Comparison of ENCODE assay signal across 22 mouse cellular contexts in genomic region chr8:46448606-46449005, GRCm38 (mm10). TPM values are rescaled to one million over a fixed set of nuclear protein-coding genes. Genes with fewer than 3 reads are reported as not detected.
DNase-seq lines count a peak whose midpoint lies in the region; ATAC-seq and TF ChIP-seq lines count a peak whose summit lies in the region.
"Had no signal": no experiment of that assay in that cellular context is flagged by ENCODE, and none has a peak within 500 bp of the region (broad histone marks: within the 10 kb centered on the region; RNA-seq: fewer than 3 reads in every experiment).

No protein-coding gene starts in this region.

- no peak overlapping the region for H3K4me3 ChIP-seq in kidney, embryonic 16.5 days (ENCODE audit: low read length)
- no peak overlapping the region for H3K4me3 ChIP-seq in liver, adult 2 months (ENCODE audit: insufficient read depth, low read depth, low read length)
- H3K4me3 ChIP-seq in liver, embryonic 12.5 days: no peak overlapping the region
- no peak overlapping the region for H3K4me3 ChIP-seq in small intestine, adult 2 months (ENCODE audit: low read depth, low read length)
- H3K4me3 ChIP-seq: embryonic facial prominence, embryonic 15.5 days; erythroblast, embryonic 14.5 days; forebrain, embryonic 10.5 days; heart, embryonic 10.5 days; hindbrain, embryonic 12.5 days had no signal

- H3K27ac ChIP-seq in kidney, embryonic 16.5 days (ENCODE audit: low read length): no peak overlapping the region
- peak overlapping the region; percentile 96 for H3K27ac ChIP-seq in liver, adult 2 months (replicated peaks; ENCODE audit: insufficient read depth, low read depth, low read length)
- H3K27ac ChIP-seq in liver, embryonic 12.5 days: no peak overlapping the region
- H3K27ac ChIP-seq in small intestine, adult 2 months (ENCODE audit: insufficient read depth, low read depth, low read length): peak overlapping the region; percentile 76
- H3K27ac ChIP-seq: embryonic facial prominence, embryonic 15.5 days; forebrain, embryonic 10.5 days; heart, embryonic 10.5 days; hindbrain, embryonic 12.5 days had no signal

- 82% methylated on average over 5 of the region's 5 CpGs for WGBS in kidney, embryonic 16.5 days
- WGBS in liver, adult 2 months: 15% methylated on average over 5 of the region's 5 CpGs
- 58% methylated on average over 5 of the region's 5 CpGs for WGBS in liver, embryonic 12.5 days (ENCODE audit: insufficient replicate concordance)
- WGBS in small intestine, adult 2 months: 57% methylated on average over 5 of the region's 5 CpGs

- TF ChIP-seq CTCF in liver, adult 2 months (IDR thresholded peaks at IDR 0.05; ENCODE audit: low read depth, low read length): no peak
- no peak for TF ChIP-seq CTCF in small intestine, adult 2 months (IDR thresholded peaks at IDR 0.05; ENCODE audit: extremely low read depth, insufficient read length, insufficient replicate concordance, low read depth, low read length)

- peaks cover 9% of the 10 kb centered on the region for H3K4me1 ChIP-seq in kidney, embryonic 16.5 days (ENCODE audit: insufficient read depth, low read length)
- H3K4me1 ChIP-seq in liver, adult 2 months (ENCODE audit: control insufficient read depth, insufficient read depth, low read length): peaks cover 25% of the 10 kb centered on the region
- H3K4me1 ChIP-seq in liver, embryonic 12.5 days: peaks cover 17% of the 10 kb centered on the region
- peaks cover 32% of the 10 kb centered on the region for H3K4me1 ChIP-seq in small intestine, adult 2 months (ENCODE audit: control insufficient read depth, insufficient read depth, insufficient read length, low read length)
- H3K4me1 ChIP-seq: embryonic facial prominence, embryonic 15.5 days; hindbrain, embryonic 12.5 days had no signal

- peaks cover under 1% of the 10 kb centered on the region; the same call in 1 of the 2 replicates for H3K9me3 ChIP-seq in kidney, embryonic 16.5 days (ENCODE audit: low read length)
- H3K9me3 ChIP-seq in liver, embryonic 12.5 days (replicated peaks): no peaks in the 10 kb centered on the region
- H3K9me3 ChIP-seq: embryonic facial prominence, embryonic 15.5 days; forebrain, embryonic 10.5 days; heart, embryonic 10.5 days; hindbrain, embryonic 12.5 days had no signal

- H3K36me3 ChIP-seq in kidney, embryonic 16.5 days (ENCODE audit: insufficient read depth, low read length): no peaks in the 10 kb centered on the region
- H3K36me3 ChIP-seq in liver, adult 2 months (ENCODE audit: control insufficient read depth, insufficient read depth, low read length): no peaks in the 10 kb centered on the region
- no peaks in the 10 kb centered on the region for H3K36me3 ChIP-seq in liver, embryonic 12.5 days
- H3K36me3 ChIP-seq in small intestine, adult 2 months (ENCODE audit: control insufficient read depth, insufficient read depth, low read length): no peaks in the 10 kb centered on the region
- H3K36me3 ChIP-seq: embryonic facial prominence, embryonic 15.5 days; forebrain, embryonic 10.5 days; heart, embryonic 10.5 days; hindbrain, embryonic 12.5 days had no signal

- no peaks in the 10 kb centered on the region for H3K27me3 ChIP-seq in kidney, embryonic 16.5 days (ENCODE audit: insufficient read depth, low read length)
- H3K27me3 ChIP-seq in liver, adult 2 months (ENCODE audit: control insufficient read depth, insufficient read depth, low read length): no peaks in the 10 kb centered on the region
- no peaks in the 10 kb centered on the region for H3K27me3 ChIP-seq in liver, embryonic 12.5 days (replicated peaks)
- no peaks in the 10 kb centered on the region for H3K27me3 ChIP-seq in small intestine, adult 2 months (ENCODE audit: control insufficient read depth, insufficient read depth, low read length)
- H3K27me3 ChIP-seq: embryonic facial prominence, embryonic 15.5 days had no signal

- H3K4me2 ChIP-seq in kidney, embryonic 16.5 days (replicated peaks; ENCODE audit: low read depth, low read length): no peak overlapping the region
- H3K4me2 ChIP-seq in liver, embryonic 12.5 days: no peak overlapping the region
- H3K4me2 ChIP-seq: embryonic facial prominence, embryonic 15.5 days; hindbrain, embryonic 12.5 days had no signal

- H3K79me2 ChIP-seq in liver, adult 2 months (ENCODE audit: control insufficient read depth, insufficient read depth, low read length): no peaks in the 10 kb centered on the region

- no peak overlapping the region for H3K9ac ChIP-seq in kidney, embryonic 16.5 days (replicated peaks; ENCODE audit: low read length)
- peak overlapping the region; percentile 17 for H3K9ac ChIP-seq in liver, adult 2 months (ENCODE audit: low read depth, low read length)
- H3K9ac ChIP-seq in liver, embryonic 12.5 days: no peak overlapping the region
- H3K9ac ChIP-seq: embryonic facial prominence, embryonic 15.5 days; hindbrain, embryonic 12.5 days had no signal

- no peak for ATAC-seq in kidney, embryonic 16.5 days (ENCODE audit: low FRiP score, low TSS enrichment)
- no peak for ATAC-seq in liver, embryonic 12.5 days
- ATAC-seq: forebrain, embryonic 14.5 days had no signal

- no peak for TF ChIP-seq POLR2A in liver, adult 2 months (IDR thresholded peaks at IDR 0.05; ENCODE audit: extremely low read depth, insufficient read depth, low read length)
- TF ChIP-seq POLR2A in small intestine, adult 2 months (IDR thresholded peaks at IDR 0.05; ENCODE audit: low read depth, low read length): no peak

- peak; percentile 53 for DNase-seq in kidney, adult 18-20 months
- DNase-seq in liver, adult 2 months (ENCODE audit: extremely low read depth, low read depth, low spot score): peak; percentile 87
- DNase-seq in kidney, postnatal 14 days: peak; percentile 44
- DNase-seq in thymus, postnatal 14 days: no peak
- DNase-seq: adrenal gland, adult 8-10 months; cerebellum, adult 11 months; cerebellum, adult 8-10 months; cerebellum, postnatal 14 days; embryo, embryonic 11 days; gastrocnemius, postnatal 36 days; heart, adult 18-20 months; heart, postnatal 10 days; heart, postnatal 4 days had no signal

RNA-seq across cellular contexts. Expression of gene Acsl1, which starts 22.2 kb away (rescaled TPM):
- 20.6 and 21.3 TPM in 2 replicates for polyA plus RNA-seq in kidney, embryonic 16.5 days (2015; fragmentation: Nextera tagmentation; extraction: Ambion mirVana)
- total RNA-seq in liver, adult 2 months (2014; rRNA removed): 447 and 506 TPM in 2 replicates
- 322 and 338 TPM in 2 replicates for polyA plus RNA-seq in liver, adult 2 months (2012; rRNA removed)
- 42.5 and 44.1 TPM in 2 replicates for polyA plus RNA-seq in liver, embryonic 12.5 days (2016; fragmentation: Nextera tagmentation; extraction: Ambion mirVana)
- 17.6 and 23.0 TPM in 2 replicates for polyA plus RNA-seq in small intestine, adult 2 months (2012; rRNA removed)

Comparison
In these comparisons a context has a peak if more than half of its experiments do, and no peak if none do; other contexts are left out.
1. H3K27ac ChIP-seq: peak in liver, adult 2 months (single experiment) and small intestine, adult 2 months (single experiment); none in kidney, embryonic 16.5 days (single experiment) and liver, embryonic 12.5 days (single experiment).